Mouse (Mus musculus) inflammation-experienced regulatory T-cells, adult 6 months (primary cell): ENCODE results near the gene Baiap2l1. TPM values are rescaled to one million over a fixed set of nuclear protein-coding genes. Genes with fewer than 3 reads are reported as not detected.
A peak's percentile ranks its signal among the peaks of the same experiment; 100 is the strongest.
"Not testable (repeated sequence)": the region's sequence is repeated elsewhere in the genome, so short reads cannot be mapped to it uniquely, and the experiment has no call there.

Experiments
- ATAC-seq: one replicate; pipeline ENCODE4 v1.8.0; 2017
- polyA plus RNA-seq, 3 experiments: library from polyadenylated mRNA; unstranded; fragments of 100-300 nt; shearing (Covaris generic); gene quantifications; one replicate each; pipeline ENCODE4 v1.2.1; 2017

The Baiap2l1 gene
- polyA plus RNA-seq, 3 experiments from 2014 or later = 0.43 to 1.2 (median 0.67) TPM

- no peak for ATAC-seq
Measured at GRCm38 (mm10) chr5:144344592-144344991, 13.3 kb downstream of the Baiap2l1 start.

- no peak for ATAC-seq
Measured at GRCm38 (mm10) chr5:144341085-144341484, 16.8 kb downstream of the Baiap2l1 start.

GRCm38 (mm10) chr5:144338787-144339186 lies 19.1 kb downstream of the Baiap2l1 start:
- no peak for ATAC-seq

- ATAC-seq = not testable (repeated sequence)
Measured at GRCm38 (mm10) chr5:144335357-144335756, 22.6 kb downstream of the Baiap2l1 start.

- no peak for ATAC-seq
Measured at GRCm38 (mm10) chr5:144334010-144334409, 23.9 kb downstream of the Baiap2l1 start.

GRCm38 (mm10) chr5:144322717-144323116 lies 35.2 kb downstream of the Baiap2l1 start:
- ATAC-seq = no peak

- no peak for ATAC-seq
Measured at GRCm38 (mm10) chr5:144321681-144322080, 36.2 kb downstream of the Baiap2l1 start.

GRCm38 (mm10) chr5:144318286-144318685 lies 39.6 kb downstream of the Baiap2l1 start:
- ATAC-seq = no peak

GRCm38 (mm10) chr5:144317426-144317825 lies 40.5 kb downstream of the Baiap2l1 start:
- ATAC-seq = no peak

GRCm38 (mm10) chr5:144316442-144316841 lies 41.5 kb downstream of the Baiap2l1 start:
- no peak for ATAC-seq

- no peak for ATAC-seq
Measured at GRCm38 (mm10) chr5:144314731-144315494, 43.0 kb downstream of the Baiap2l1 start.

- no peak for ATAC-seq
Measured at GRCm38 (mm10) chr5:144313335-144313734, 44.6 kb downstream of the Baiap2l1 start.

- no peak for ATAC-seq
Measured at GRCm38 (mm10) chr5:144312183-144312582, 45.7 kb downstream of the Baiap2l1 start.

GRCm38 (mm10) chr5:144308929-144309328 lies 49.0 kb downstream of the Baiap2l1 start:
- ATAC-seq = no peak

GRCm38 (mm10) chr5:144303071-144303470 lies 54.8 kb downstream of the Baiap2l1 start:
- ATAC-seq = no peak

GRCm38 (mm10) chr5:144296090-144296604 lies 61.8 kb downstream of the Baiap2l1 start:
- no peak for ATAC-seq

GRCm38 (mm10) chr5:144295357-144295756 lies 62.6 kb downstream of the Baiap2l1 start:
- ATAC-seq = no peak

- peak; percentile 41 for ATAC-seq
Measured at GRCm38 (mm10) chr5:144294908-144295307, 63.0 kb downstream of the Baiap2l1 start.

- ATAC-seq = no peak
Measured at GRCm38 (mm10) chr5:144289769-144290440, 68.0 kb downstream of the Baiap2l1 start.

GRCm38 (mm10) chr5:144288391-144288790 lies 69.5 kb downstream of the Baiap2l1 start:
- no peak for ATAC-seq

GRCm38 (mm10) chr5:144287267-144287820 lies 70.6 kb downstream of the Baiap2l1 start:
- ATAC-seq = no peak

GRCm38 (mm10) chr5:144286591-144287266 lies 71.2 kb downstream of the Baiap2l1 start:
- ATAC-seq = no peak

- no peak for ATAC-seq
Measured at GRCm38 (mm10) chr5:144284599-144284998, 73.3 kb downstream of the Baiap2l1 start.
